ENCODE assay signal across 20 mouse cellular contexts in genomic region chr2:84721182-84721581, GRCm38 (mm10). TPM values are rescaled to one million over a fixed set of nuclear protein-coding genes. Genes with fewer than 3 reads are reported as not detected.
A peak's percentile ranks its signal among the peaks of the same experiment; 100 is the strongest.
DNase-seq lines count a peak whose midpoint lies in the region; ATAC-seq lines count a peak whose summit lies in the region.
"Had no signal": no experiment of that assay in that cellular context is flagged by ENCODE, and none has a peak within 500 bp of the region (broad histone marks: within the 10 kb centered on the region; RNA-seq: fewer than 3 reads in every experiment).

No protein-coding gene starts in this region.

- no peaks in the 10 kb centered on the region for H3K27me3 ChIP-seq in midbrain, embryonic 11.5 days (ENCODE audit: control insufficient read depth, insufficient read depth, low read length)
- no peaks in the 10 kb centered on the region for H3K27me3 ChIP-seq in midbrain, embryonic 14.5 days (ENCODE audit: control insufficient read depth, insufficient read depth, low read length)
- no peaks in the 10 kb centered on the region for H3K27me3 ChIP-seq in liver, embryonic 13.5 days
- H3K27me3 ChIP-seq in kidney, embryonic 14.5 days (ENCODE audit: control insufficient read depth, insufficient read depth, low read length), result no peaks in the 10 kb centered on the region
- H3K27me3 ChIP-seq: forebrain, embryonic 15.5 days; hindbrain, embryonic 15.5 days had no signal

- H3K9me3 ChIP-seq in midbrain, embryonic 11.5 days (ENCODE audit: control insufficient read depth, low read length), result no peaks in the 10 kb centered on the region
- H3K9me3 ChIP-seq in midbrain, embryonic 14.5 days (ENCODE audit: control insufficient read depth, low read length), result no peaks in the 10 kb centered on the region
- no peaks in the 10 kb centered on the region for H3K9me3 ChIP-seq in liver, embryonic 13.5 days (replicated peaks)
- no peaks in the 10 kb centered on the region for H3K9me3 ChIP-seq in kidney, embryonic 14.5 days (ENCODE audit: control insufficient read depth, low read length)
- H3K9me3 ChIP-seq: embryonic facial prominence, embryonic 10.5 days; forebrain, embryonic 15.5 days; heart, embryonic 10.5 days; hindbrain, embryonic 15.5 days had no signal

- ATAC-seq in midbrain, embryonic 11.5 days (ENCODE audit: low FRiP score), result no peak
- no peak for ATAC-seq in midbrain, embryonic 14.5 days (ENCODE audit: low FRiP score, low TSS enrichment)
- ATAC-seq in liver, embryonic 13.5 days (ENCODE audit: low read depth), result 0 out of 2 replicates have a peak, but pooled peaks have one; percentile 13
- ATAC-seq in megakaryocyte-erythroid progenitor cell, adult 5-6 weeks (replicated peaks; ENCODE audit: low FRiP score, low TSS enrichment, poor library complexity, severe bottlenecking), result peak; percentile 40
- no peak for ATAC-seq in kidney, embryonic 14.5 days (ENCODE audit: low FRiP score, low TSS enrichment)
- ATAC-seq: forebrain, embryonic 15.5 days had no signal

- H3K27ac ChIP-seq in midbrain, embryonic 11.5 days (ENCODE audit: low read depth, low read length), result no peak overlapping the region
- no peak overlapping the region for H3K27ac ChIP-seq in midbrain, embryonic 14.5 days (replicated peaks; ENCODE audit: low read depth, low read length)
- peak overlapping the region; percentile 64 for H3K27ac ChIP-seq in liver, embryonic 13.5 days
- H3K27ac ChIP-seq in kidney, embryonic 14.5 days (ENCODE audit: low read depth, low read length), result no peak overlapping the region
- H3K27ac ChIP-seq: embryonic facial prominence, embryonic 10.5 days; forebrain, embryonic 15.5 days; heart, embryonic 10.5 days; hindbrain, embryonic 15.5 days had no signal

- H3K36me3 ChIP-seq in midbrain, embryonic 11.5 days (ENCODE audit: control insufficient read depth, insufficient read depth, low read length), result peaks cover 8% of the 10 kb centered on the region; the same call in 1 of the 2 replicates
- peaks cover 35% of the 10 kb centered on the region for H3K36me3 ChIP-seq in midbrain, embryonic 14.5 days (ENCODE audit: control insufficient read depth, insufficient read depth, low read length)
- H3K36me3 ChIP-seq in liver, embryonic 13.5 days, result peaks cover 58% of the 10 kb centered on the region
- H3K36me3 ChIP-seq in kidney, embryonic 14.5 days (ENCODE audit: control insufficient read depth, insufficient read depth, low read length), result peaks cover 25% of the 10 kb centered on the region

- DNase-seq in heart, adult 11 months, result peak; percentile 60
- DNase-seq in heart, postnatal 4 days, result no peak
- DNase-seq in midbrain, embryonic 11.5 days (ENCODE audit: low spot score, missing footprints), result peak; percentile 62
- DNase-seq in midbrain, embryonic 14.5 days, result no peak
- no peak for DNase-seq in liver, embryonic 13.5 days
- no peak for DNase-seq in right cerebral cortex, postnatal 25 days
- DNase-seq: adrenal gland, adult 2 months; adrenal gland, postnatal 25 days; cerebellum, adult 18-20 months; cerebellum, adult 9-11 months; gastrocnemius, postnatal 36 days; heart, adult 18-20 months; heart, postnatal 10 days had no signal

- 0 out of 2 replicates have a peak overlapping the region, but pooled peaks have one; percentile 10 for H3K9ac ChIP-seq in midbrain, embryonic 11.5 days (ENCODE audit: low read length)
- no peak overlapping the region for H3K9ac ChIP-seq in midbrain, embryonic 14.5 days (replicated peaks; ENCODE audit: low read length)
- 0 out of 2 replicates have a peak overlapping the region, but pooled peaks have one; percentile 19 for H3K9ac ChIP-seq in liver, embryonic 13.5 days
- no peak overlapping the region for H3K9ac ChIP-seq in kidney, embryonic 14.5 days (ENCODE audit: low read depth, low read length)
- H3K9ac ChIP-seq: forebrain, embryonic 15.5 days; hindbrain, embryonic 15.5 days had no signal

- H3K4me2 ChIP-seq in midbrain, embryonic 11.5 days, result no peak overlapping the region
- H3K4me2 ChIP-seq in midbrain, embryonic 14.5 days (ENCODE audit: low read length), result no peak overlapping the region
- H3K4me2 ChIP-seq in liver, embryonic 13.5 days, result peak overlapping the region; percentile 24
- H3K4me2 ChIP-seq in kidney, embryonic 14.5 days (replicated peaks; ENCODE audit: low read depth, low read length), result no peak overlapping the region
- H3K4me2 ChIP-seq: forebrain, embryonic 15.5 days; hindbrain, embryonic 15.5 days had no signal

- H3K4me1 ChIP-seq in midbrain, embryonic 11.5 days (ENCODE audit: control insufficient read depth, insufficient read depth, low read length), result peaks cover 11% of the 10 kb centered on the region
- H3K4me1 ChIP-seq in midbrain, embryonic 14.5 days (ENCODE audit: control insufficient read depth, insufficient read depth, low read length), result peaks cover 14% of the 10 kb centered on the region
- peaks cover 64% of the 10 kb centered on the region for H3K4me1 ChIP-seq in liver, embryonic 13.5 days (replicated peaks)
- H3K4me1 ChIP-seq in kidney, embryonic 14.5 days (ENCODE audit: control insufficient read depth, insufficient read depth, low read length), result peaks cover 2% of the 10 kb centered on the region

- WGBS in midbrain, embryonic 11.5 days, result 87% methylated on average over 3 of the region's 3 CpGs
- 79% methylated on average over 3 of the region's 3 CpGs for WGBS in midbrain, embryonic 14.5 days
- WGBS in liver, embryonic 13.5 days (ENCODE audit: insufficient replicate concordance), result 31% methylated on average over 3 of the region's 3 CpGs
- WGBS in kidney, embryonic 14.5 days, result 83% methylated on average over 3 of the region's 3 CpGs

- no peak overlapping the region for H3K4me3 ChIP-seq in midbrain, embryonic 11.5 days (ENCODE audit: low read depth, low read length)
- H3K4me3 ChIP-seq in midbrain, embryonic 14.5 days (replicated peaks; ENCODE audit: low read depth, low read length), result no peak overlapping the region
- 0 out of 2 replicates have a peak overlapping the region, but pooled peaks have one; percentile 2 for H3K4me3 ChIP-seq in liver, embryonic 13.5 days (replicated peaks)
- H3K4me3 ChIP-seq in kidney, embryonic 14.5 days (ENCODE audit: low read length), result no peak overlapping the region
- H3K4me3 ChIP-seq: embryonic facial prominence, embryonic 10.5 days; forebrain, embryonic 15.5 days; heart, embryonic 10.5 days; hindbrain, embryonic 15.5 days had no signal

RNA-seq across cellular contexts. Expression of gene Clp1, which starts 6.0 kb away (rescaled TPM):
- total RNA-seq in heart, postnatal 4 days (2021), result 1 to 10 TPM; 7.4 to 7.9 TPM
- 54.4 and 57.0 TPM in 2 replicates for polyA plus RNA-seq in midbrain, embryonic 11.5 days (2014; fragmentation: Nextera tagmentation; extraction: Ambion mirVana)
- polyA plus RNA-seq in midbrain, embryonic 14.5 days (2014; fragmentation: Nextera tagmentation; extraction: Ambion mirVana), result 23.3 and 25.4 TPM in 2 replicates
- polyA plus RNA-seq in liver, embryonic 13.5 days (2015; fragmentation: Nextera tagmentation; extraction: Ambion mirVana), result 60.3 and 69.1 TPM in 2 replicates
- total RNA-seq in megakaryocyte-erythroid progenitor cell, adult 5-6 weeks (2014; fragmentation: Nextera tagmentation), result 35.4 and 38.0 TPM in 2 replicates
- total RNA-seq in megakaryocyte-erythroid progenitor cell, adult 5-6 weeks (2017), result 43.8 and 46.5 TPM in 2 replicates
- 33.2 and 34.5 TPM in 2 replicates for polyA plus RNA-seq in kidney, embryonic 14.5 days (2014; fragmentation: Nextera tagmentation; extraction: Ambion mirVana)

RNA-seq across cellular contexts. Expression of gene Zdhhc5, which starts 6.2 kb away (rescaled TPM):
- total RNA-seq in heart, postnatal 4 days (2021), result 10 to 100 TPM; 73.9 to 74.2 TPM
- 22.4 and 23.9 TPM in 2 replicates for polyA plus RNA-seq in midbrain, embryonic 11.5 days (2014; fragmentation: Nextera tagmentation; extraction: Ambion mirVana)
- 21.5 and 21.8 TPM in 2 replicates for polyA plus RNA-seq in midbrain, embryonic 14.5 days (2014; fragmentation: Nextera tagmentation; extraction: Ambion mirVana)
- polyA plus RNA-seq in liver, embryonic 13.5 days (2015; fragmentation: Nextera tagmentation; extraction: Ambion mirVana), result 15.8 and 22.4 TPM in 2 replicates
- total RNA-seq in megakaryocyte-erythroid progenitor cell, adult 5-6 weeks (2014; fragmentation: Nextera tagmentation), result 37.6 and 44.6 TPM in 2 replicates
- 23.9 and 37.0 TPM in 2 replicates for total RNA-seq in megakaryocyte-erythroid progenitor cell, adult 5-6 weeks (2017)
- polyA plus RNA-seq in kidney, embryonic 14.5 days (2014; fragmentation: Nextera tagmentation; extraction: Ambion mirVana), result 41.0 and 48.8 TPM in 2 replicates

RNA-seq across cellular contexts. Expression of gene Ypel4, which starts 12.7 kb away (rescaled TPM):
- total RNA-seq in heart, postnatal 4 days (2021), result under 1 TPM; 0.77 to 0.88 TPM
- polyA plus RNA-seq in midbrain, embryonic 11.5 days (2014; fragmentation: Nextera tagmentation; extraction: Ambion mirVana), result 13.6 and 14.2 TPM in 2 replicates
- 23.5 and 24.7 TPM in 2 replicates for polyA plus RNA-seq in midbrain, embryonic 14.5 days (2014; fragmentation: Nextera tagmentation; extraction: Ambion mirVana)
- polyA plus RNA-seq in liver, embryonic 13.5 days (2015; fragmentation: Nextera tagmentation; extraction: Ambion mirVana), result 57.8 and 64.2 TPM in 2 replicates
- 0.39 and 1.6 TPM in 2 replicates for total RNA-seq in megakaryocyte-erythroid progenitor cell, adult 5-6 weeks (2014; fragmentation: Nextera tagmentation)
- total RNA-seq in megakaryocyte-erythroid progenitor cell, adult 5-6 weeks (2017), result 3.7 TPM in 1 of 2 replicates, not detected in the other
- 10.0 and 10.4 TPM in 2 replicates for polyA plus RNA-seq in kidney, embryonic 14.5 days (2014; fragmentation: Nextera tagmentation; extraction: Ambion mirVana)

RNA-seq across cellular contexts. Expression of gene Gm19426, which starts 22.3 kb away (rescaled TPM):
- 1 to 10 TPM; 8.6 to 9.4 TPM for total RNA-seq in heart, postnatal 4 days (2021)
- polyA plus RNA-seq in midbrain, embryonic 11.5 days (2014; fragmentation: Nextera tagmentation; extraction: Ambion mirVana), result 4.5 and 6.5 TPM in 2 replicates
- 2.0 and 3.3 TPM in 2 replicates for polyA plus RNA-seq in midbrain, embryonic 14.5 days (2014; fragmentation: Nextera tagmentation; extraction: Ambion mirVana)
- polyA plus RNA-seq in liver, embryonic 13.5 days (2015; fragmentation: Nextera tagmentation; extraction: Ambion mirVana), result 1.5 and 2.2 TPM in 2 replicates
- total RNA-seq in megakaryocyte-erythroid progenitor cell, adult 5-6 weeks (2014; fragmentation: Nextera tagmentation), result 0.98 TPM in 1 of 2 replicates, not detected in the other
- total RNA-seq in megakaryocyte-erythroid progenitor cell, adult 5-6 weeks (2017), result not detected in 2 replicates
- polyA plus RNA-seq in kidney, embryonic 14.5 days (2014; fragmentation: Nextera tagmentation; extraction: Ambion mirVana), result 5.6 and 14.9 TPM in 2 replicates
- total RNA-seq: hematopoietic stem cell, adult 5-6 weeks had no signal

RNA-seq across cellular contexts. Expression of gene Tmx2, which starts 42.2 kb away (rescaled TPM):
- 100 to 1,000 TPM; 105 to 107 TPM for total RNA-seq in heart, postnatal 4 days (2021)
- polyA plus RNA-seq in midbrain, embryonic 11.5 days (2014; fragmentation: Nextera tagmentation; extraction: Ambion mirVana), result 193 and 195 TPM in 2 replicates
- polyA plus RNA-seq in midbrain, embryonic 14.5 days (2014; fragmentation: Nextera tagmentation; extraction: Ambion mirVana), result 269 and 277 TPM in 2 replicates
- polyA plus RNA-seq in liver, embryonic 13.5 days (2015; fragmentation: Nextera tagmentation; extraction: Ambion mirVana), result 77.9 and 83.4 TPM in 2 replicates
- 31.8 and 37.7 TPM in 2 replicates for total RNA-seq in megakaryocyte-erythroid progenitor cell, adult 5-6 weeks (2014; fragmentation: Nextera tagmentation)
- total RNA-seq in megakaryocyte-erythroid progenitor cell, adult 5-6 weeks (2017), result 37.9 and 48.8 TPM in 2 replicates
- polyA plus RNA-seq in kidney, embryonic 14.5 days (2014; fragmentation: Nextera tagmentation; extraction: Ambion mirVana), result 145 and 163 TPM in 2 replicates

Comparison
In these comparisons a context has a peak if more than half of its experiments do, and no peak if none do; other contexts are left out.
1. DNase-seq: peak in heart, adult 11 months (single experiment) and midbrain, embryonic 11.5 days (single experiment); none in heart, postnatal 4 days (single experiment), midbrain, embryonic 14.5 days (single experiment), liver, embryonic 13.5 days (single experiment) and right cerebral cortex, postnatal 25 days (single experiment).
2. H3K9ac ChIP-seq: peak in midbrain, embryonic 11.5 days (single experiment) and liver, embryonic 13.5 days (single experiment); none in midbrain, embryonic 14.5 days (single experiment) and kidney, embryonic 14.5 days (single experiment).
3. ATAC-seq: peak in liver, embryonic 13.5 days (single experiment) and megakaryocyte-erythroid progenitor cell, adult 5-6 weeks (single experiment); none in midbrain, embryonic 11.5 days (single experiment), midbrain, embryonic 14.5 days (single experiment) and kidney, embryonic 14.5 days (single experiment).